Mouse (Mus musculus): ENCODE measurements around the gene Olfr38. TPM values are rescaled to one million over a fixed set of nuclear protein-coding genes. Genes with fewer than 3 reads are reported as not detected.

Gene Olfr38
- polyA plus RNA-seq, 1 experiment, result not detected

DNA sequence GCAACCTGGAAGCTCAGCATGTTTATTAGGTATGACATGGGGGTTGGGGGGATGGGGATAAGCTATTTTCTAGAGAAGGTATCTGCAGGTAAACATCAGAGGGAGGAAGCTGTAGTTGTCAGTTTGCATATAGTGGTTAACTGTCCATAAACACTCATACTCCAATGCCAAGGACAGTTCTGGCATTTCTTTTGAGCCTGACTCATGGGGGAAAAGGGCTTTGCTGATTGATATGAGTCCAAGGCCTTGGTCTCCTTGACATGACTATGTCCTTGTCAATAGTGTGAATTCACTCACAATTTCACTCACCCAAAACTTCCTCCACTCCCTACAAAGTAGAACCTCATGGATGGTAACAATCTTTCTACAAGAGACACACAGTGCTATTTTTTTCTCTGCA lies 8.4 kb upstream of the Olfr38 start:
- H3K79me2 ChIP-seq (ENCODE audit: control insufficient read depth, insufficient read depth), result no peaks in the 10 kb centered on the region
- H3K36me3 ChIP-seq (ENCODE audit: control insufficient read depth, insufficient read depth), result no peaks in the 10 kb centered on the region
- H3K27me3 ChIP-seq (ENCODE audit: control insufficient read depth, insufficient read depth, insufficient read length), result no peaks in the 10 kb centered on the region
- TF ChIP-seq FOSL1 (IDR thresholded peaks at IDR 0.05; ENCODE audit: insufficient read depth, low read length, poor library complexity, severe bottlenecking) (no peak), CTCF (IDR thresholded peaks at IDR 0.05; ENCODE audit: control insufficient read depth, insufficient read depth, insufficient read length) (no peak)
- H3K4me3 ChIP-seq (ENCODE audit: insufficient read depth, poor library complexity, severe bottlenecking), result no peak overlapping the region
- H3ac ChIP-seq (ENCODE audit: control insufficient read depth, insufficient read length, low read depth), result no peak overlapping the region
- no peaks in the 10 kb centered on the region for H3K79me3 ChIP-seq (ENCODE audit: low read depth)

GRCm38 (mm10) chr6:42777066-42777465 lies 20.9 kb downstream of the Olfr38 start:
- Histone ChIP-seq H3K79me2 (ENCODE audit: control insufficient read depth, insufficient read depth) (no peaks in the 10 kb centered on the region), H3K79me3 (ENCODE audit: low read depth) (no peaks in the 10 kb centered on the region), H3K27me3 (ENCODE audit: control insufficient read depth, insufficient read depth, insufficient read length) (no peaks in the 10 kb centered on the region), H3ac (ENCODE audit: control insufficient read depth, insufficient read length, low read depth) (no peak overlapping the region), H3K4me3 (ENCODE audit: insufficient read depth, poor library complexity, severe bottlenecking) (no peak overlapping the region), H3K36me3 (ENCODE audit: control insufficient read depth, insufficient read depth) (no peaks in the 10 kb centered on the region)
- TF ChIP-seq FOSL1 (IDR thresholded peaks at IDR 0.05; ENCODE audit: insufficient read depth, low read length, poor library complexity, severe bottlenecking) (no peak), USF1 (IDR thresholded peaks at IDR 0.05; ENCODE audit: low read depth) (no peak), MYOG (IDR thresholded peaks at IDR 0.05; ENCODE audit: control insufficient read depth, extremely low read depth, insufficient read length) (no peak), CEBPB (IDR thresholded peaks at IDR 0.05; ENCODE audit: low read depth) (no peak), CTCF (IDR thresholded peaks at IDR 0.05; ENCODE audit: control insufficient read depth, insufficient read depth, insufficient read length) (no peak), MAX (IDR thresholded peaks at IDR 0.05) (no peak), MYOD1 (IDR thresholded peaks at IDR 0.05; ENCODE audit: control insufficient read depth, insufficient read length, low read depth) (no peak)

DNA sequence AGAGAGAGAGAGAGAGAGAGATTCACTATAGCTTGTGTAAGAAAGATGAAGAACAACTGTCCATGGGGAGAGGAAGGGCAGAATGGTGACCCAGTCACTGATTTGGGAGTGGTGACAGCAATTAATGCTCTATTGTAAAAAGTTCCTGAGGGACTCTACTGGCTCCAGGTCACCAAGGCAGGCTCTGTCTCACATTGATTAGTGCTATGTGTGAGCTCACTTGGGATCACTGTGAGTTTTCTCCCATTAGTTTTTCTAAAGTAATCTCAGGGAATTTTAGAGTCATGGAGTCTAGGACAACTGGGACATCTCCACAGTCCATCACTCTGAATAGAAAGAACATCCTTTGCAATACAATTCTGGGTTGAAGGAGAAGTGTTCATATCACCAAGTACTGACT lies 28.6 kb downstream of the Olfr38 start, which contains the start of gene Olfr452:
TSS of gene Olfr452 (plus strand) at position 301 of the 400 bp plus-strand sequence.
- no peak within 1 kb of the TSS for H3K4me3 ChIP-seq (ENCODE audit: insufficient read depth, poor library complexity, severe bottlenecking)
- H3K79me2 ChIP-seq (ENCODE audit: control insufficient read depth, insufficient read depth), result no peaks in the 10 kb centered on the region
- no peak within 1 kb of the TSS for H3ac ChIP-seq (ENCODE audit: control insufficient read depth, insufficient read length, low read depth)
- H3K27me3 ChIP-seq (ENCODE audit: control insufficient read depth, insufficient read depth, insufficient read length), result no peaks in the 10 kb centered on the region
- H3K36me3 ChIP-seq (ENCODE audit: control insufficient read depth, insufficient read depth), result no peaks in the 10 kb centered on the region
- TF ChIP-seq USF1 (IDR thresholded peaks at IDR 0.05; ENCODE audit: low read depth) (no peak), MAX (IDR thresholded peaks at IDR 0.05) (no peak), CEBPB (IDR thresholded peaks at IDR 0.05; ENCODE audit: low read depth) (no peak), MYOD1 (IDR thresholded peaks at IDR 0.05; ENCODE audit: control insufficient read depth, insufficient read length, low read depth) (no peak), FOSL1 (IDR thresholded peaks at IDR 0.05; ENCODE audit: insufficient read depth, low read length, poor library complexity, severe bottlenecking) (no peak), CTCF (IDR thresholded peaks at IDR 0.05; ENCODE audit: control insufficient read depth, insufficient read depth, insufficient read length) (no peak), MYOG (IDR thresholded peaks at IDR 0.05; ENCODE audit: control insufficient read depth, extremely low read depth, insufficient read length) (no peak)
- H3K79me3 ChIP-seq (ENCODE audit: low read depth), result no peaks in the 10 kb centered on the region

GRCm38 (mm10) chr6:42790247-42790948 lies 34.2 kb downstream of the Olfr38 start:
- Histone ChIP-seq H3ac (ENCODE audit: control insufficient read depth, insufficient read length, low read depth) (no peak overlapping the region), H3K27me3 (ENCODE audit: control insufficient read depth, insufficient read depth, insufficient read length) (no peaks in the 10 kb centered on the region), H3K36me3 (ENCODE audit: control insufficient read depth, insufficient read depth) (no peaks in the 10 kb centered on the region), H3K79me2 (ENCODE audit: control insufficient read depth, insufficient read depth) (no peaks in the 10 kb centered on the region), H3K4me3 (ENCODE audit: insufficient read depth, poor library complexity, severe bottlenecking) (no peak overlapping the region), H3K79me3 (ENCODE audit: low read depth) (no peaks in the 10 kb centered on the region)
- TF ChIP-seq MYOD1 (IDR thresholded peaks at IDR 0.05; ENCODE audit: control insufficient read depth, insufficient read length, low read depth) (no peak), USF1 (IDR thresholded peaks at IDR 0.05; ENCODE audit: low read depth) (no peak), MAX (IDR thresholded peaks at IDR 0.05) (no peak), CEBPB (IDR thresholded peaks at IDR 0.05; ENCODE audit: low read depth) (no peak), CTCF (IDR thresholded peaks at IDR 0.05; ENCODE audit: control insufficient read depth, insufficient read depth, insufficient read length) (no peak), MYOG (IDR thresholded peaks at IDR 0.05; ENCODE audit: control insufficient read depth, extremely low read depth, insufficient read length) (no peak), FOSL1 (IDR thresholded peaks at IDR 0.05; ENCODE audit: insufficient read depth, low read length, poor library complexity, severe bottlenecking) (no peak)

GRCm38 (mm10) chr6:42790949-42791556 lies 34.8 kb downstream of the Olfr38 start:
- no peaks in the 10 kb centered on the region for H3K79me2 ChIP-seq (ENCODE audit: control insufficient read depth, insufficient read depth)
- no peak overlapping the region for H3K4me3 ChIP-seq (ENCODE audit: insufficient read depth, poor library complexity, severe bottlenecking)
- TF ChIP-seq MAX (IDR thresholded peaks at IDR 0.05) (no peak), MYOG (IDR thresholded peaks at IDR 0.05; ENCODE audit: control insufficient read depth, extremely low read depth, insufficient read length) (no peak), CTCF (IDR thresholded peaks at IDR 0.05; ENCODE audit: control insufficient read depth, insufficient read depth, insufficient read length) (no peak), CEBPB (IDR thresholded peaks at IDR 0.05; ENCODE audit: low read depth) (no peak), MYOD1 (IDR thresholded peaks at IDR 0.05; ENCODE audit: control insufficient read depth, insufficient read length, low read depth) (no peak), USF1 (IDR thresholded peaks at IDR 0.05; ENCODE audit: low read depth) (no peak), FOSL1 (IDR thresholded peaks at IDR 0.05; ENCODE audit: insufficient read depth, low read length, poor library complexity, severe bottlenecking) (no peak)
- no peak overlapping the region for H3ac ChIP-seq (ENCODE audit: control insufficient read depth, insufficient read length, low read depth)
- no peaks in the 10 kb centered on the region for H3K36me3 ChIP-seq (ENCODE audit: control insufficient read depth, insufficient read depth)
- no peaks in the 10 kb centered on the region for H3K27me3 ChIP-seq (ENCODE audit: control insufficient read depth, insufficient read depth, insufficient read length)
- H3K79me3 ChIP-seq (ENCODE audit: low read depth), result no peaks in the 10 kb centered on the region

All from C2C12 (cell line).